In the genomic region with DNA sequence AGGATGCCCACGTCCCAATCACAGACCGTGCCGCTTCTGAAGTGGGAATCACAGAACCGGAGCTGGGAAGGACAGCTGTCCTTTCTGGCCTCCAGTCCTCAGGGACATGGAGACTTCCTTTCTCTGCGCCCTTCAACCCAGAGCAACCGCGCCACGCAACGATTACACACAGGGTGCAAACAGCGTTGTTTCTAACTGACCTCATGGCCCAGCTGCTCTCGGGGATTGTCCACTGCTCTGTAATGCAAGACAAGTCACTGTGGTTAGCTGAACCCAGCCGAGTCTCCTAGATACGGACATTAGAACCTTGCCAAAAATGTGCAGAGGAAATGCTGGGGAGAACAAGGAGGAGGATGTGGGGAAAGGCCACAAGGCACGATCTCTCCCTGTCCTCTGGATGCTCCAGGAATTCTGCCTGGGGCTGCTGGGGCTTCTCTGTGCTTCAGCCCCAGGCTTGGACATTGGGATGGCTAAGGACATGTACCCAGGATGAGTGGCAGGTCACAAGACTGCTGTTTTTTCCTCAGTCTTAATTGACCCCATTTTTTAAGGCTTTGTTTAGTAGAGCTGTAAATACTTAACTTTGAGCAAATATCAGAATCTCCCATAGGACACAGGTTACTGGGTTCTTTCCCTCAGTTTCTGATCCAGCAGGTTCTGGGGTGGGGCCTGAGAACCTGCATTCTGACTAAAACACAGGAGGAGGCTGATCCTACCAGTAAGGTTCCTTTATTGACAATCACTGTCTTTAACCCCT, we compare ENCODE assay signal across 10 mouse cellular contexts. TPM values are rescaled to one million over a fixed set of nuclear protein-coding genes. Genes with fewer than 3 reads are reported as not detected.
A peak's percentile ranks its signal among the peaks of the same experiment; 100 is the strongest.
DNase-seq lines count a peak whose midpoint lies in the region; ATAC-seq lines count a peak whose summit lies in the region.
"Had no signal": no experiment of that assay in that cellular context is flagged by ENCODE, and none has a peak within 500 bp of the region (broad histone marks: within the 10 kb centered on the region; RNA-seq: fewer than 3 reads in every experiment).

No protein-coding gene starts in this region.

- no peak overlapping the region for H3K4me2 ChIP-seq in forebrain, embryonic 15.5 days (replicated peaks)
- H3K4me2 ChIP-seq: limb, embryonic 15.5 days had no signal

- no peak overlapping the region for H3K27ac ChIP-seq in forebrain, embryonic 15.5 days (replicated peaks)
- H3K27ac ChIP-seq: limb, embryonic 15.5 days had no signal

- no peak for ATAC-seq in forebrain, embryonic 15.5 days (replicated peaks)

- no peak overlapping the region for H3K9ac ChIP-seq in forebrain, embryonic 15.5 days (replicated peaks)
- H3K9ac ChIP-seq: limb, embryonic 15.5 days had no signal

- intact Hi-C loops in gastrocnemius, postnatal 36 days (cut with DNase I), result no loop called here

- H3K9me3 ChIP-seq in forebrain, embryonic 15.5 days, result no peaks in the 10 kb centered on the region
- H3K9me3 ChIP-seq: limb, embryonic 15.5 days had no signal

- whole genome bisulfite sequencing in forebrain, embryonic 15.5 days, result 79% methylated on average over 14 of the region's 14 CpGs

- H3K4me1 ChIP-seq in forebrain, embryonic 15.5 days, result peaks cover 4% of the 10 kb centered on the region; the same call in 1 of the 2 replicates

- no peaks in the 10 kb centered on the region for H3K36me3 ChIP-seq in forebrain, embryonic 15.5 days
- H3K36me3 ChIP-seq: limb, embryonic 15.5 days had no signal

- H3K4me3 ChIP-seq in forebrain, embryonic 15.5 days, result no peak overlapping the region
- H3K4me3 ChIP-seq: limb, embryonic 15.5 days had no signal

- peak; percentile 49 to 75 for DNase-seq in adrenal gland, adult (ENCODE audit: inconsistent age in 2 of 2, low spot score in 1 of 2)
- DNase-seq in adrenal gland, postnatal 4 days (ENCODE audit: low spot score in 2 of 2), result no peak
- DNase-seq in 3134 (ENCODE audit: extremely low read depth, insufficient read length, low spot score), result peak; percentile 87
- peak; percentile 56 to 62 for DNase-seq in gastrocnemius, postnatal 36 days
- peak; percentile 60 to 73 for DNase-seq in kidney, postnatal 36 days
- DNase-seq in right cerebral cortex, postnatal 4 days, result no peak
- no peak for DNase-seq in right cerebral cortex, postnatal 10 days (ENCODE audit: low spot score in 2 of 2)

- H3K27me3 ChIP-seq in forebrain, embryonic 15.5 days, result no peaks in the 10 kb centered on the region
- H3K27me3 ChIP-seq: limb, embryonic 15.5 days had no signal

RNA-seq across cellular contexts. Expression of gene Adamts14, which starts 4.9 kb away (rescaled TPM):
- 1 to 10 TPM; 6.3 to 7.7 TPM for total RNA-seq in adrenal gland, postnatal 4 days (2021)
- total RNA-seq in gastrocnemius, postnatal 36 days (2021), result 1 to 10 TPM; 1.1 TPM
- 0.13 and 0.20 TPM in 2 replicates for polyA plus RNA-seq in forebrain, embryonic 15.5 days (2015; fragmentation: Nextera tagmentation; extraction: Ambion mirVana)

RNA-seq across cellular contexts. Expression of gene Prf1, which starts 19.5 kb away (rescaled TPM):
- under 1 TPM in 1 of 2 experiments, not detected in 1; 0.28 TPM for total RNA-seq in adrenal gland, postnatal 4 days (2021)
- not detected for total RNA-seq in gastrocnemius, postnatal 36 days (2021)
- not detected in 2 replicates for polyA plus RNA-seq in forebrain, embryonic 15.5 days (2015; fragmentation: Nextera tagmentation; extraction: Ambion mirVana)
- polyA plus RNA-seq: testis, adult 2 months had no signal

Comparison
In these comparisons a context has a peak if more than half of its experiments do, and no peak if none do; other contexts are left out.
1. DNase-seq: peak in adrenal gland, adult (2 of 2), 3134 (single experiment), gastrocnemius, postnatal 36 days (2 of 2) and kidney, postnatal 36 days (2 of 2); none in adrenal gland, postnatal 4 days (0 of 2), right cerebral cortex, postnatal 4 days (single experiment) and right cerebral cortex, postnatal 10 days (0 of 2).